Mouse (Mus musculus) forebrain, embryonic 14.5 days (tissue): ENCODE measurements at regions not wholly inside any gene's neighbourhood (a gene's known extent, or its start where the extent isn't known, plus 50 kb on each side); places are given as distances from the start of the nearest gene placed in this dataset.

ENCODE experiments used
- ATAC-seq: fragments of 200-750 bp; cut with Nextera tagmentation; 2 replicates; pipeline ENCODE4 v1.8.0; 2017; ENCODE audit warnings: mild to moderate bottlenecking, moderate library complexity
- DNase-seq: peaks from one replicate; pipeline ENCODE4 v3.0.0-alpha.2; 2015; ENCODE audit warnings: low spot score
- H3K27ac ChIP-seq: fragments of 300-500 bp; sonication (generic); 2 replicates; pipeline ENCODE4 v1.5.1; 2014; ENCODE audit warnings: low read depth, mild to moderate bottlenecking, control low read depth, low read length, moderate library complexity
- H3K27me3 ChIP-seq: fragments of 300-500 bp; sonication (generic); replicated peaks from 2 replicates; pipeline ENCODE4 v1.6.1; 2014; ENCODE audit warnings: low read length, control low read depth, mixed read lengths; ENCODE audit not compliant: control insufficient read depth, insufficient read depth
- H3K36me3 ChIP-seq: fragments of 300-500 bp; sonication (generic); 2 replicates; pipeline ENCODE4 v1.6.1; 2014; ENCODE audit warnings: low read length, control low read depth; ENCODE audit not compliant: control insufficient read depth, insufficient read depth
- H3K4me1 ChIP-seq: fragments of 300-500 bp; sonication (generic); 2 replicates; pipeline ENCODE4 v1.6.1; 2014; ENCODE audit warnings: antibody characterized with exemption, low read length, control low read depth; ENCODE audit not compliant: control insufficient read depth, insufficient read depth
- H3K4me2 ChIP-seq: fragments of 300-500 bp; sonication (generic); 2 replicates; pipeline ENCODE4 v1.6.1; 2014; ENCODE audit warnings: mild to moderate bottlenecking, control low read depth, low read length
- H3K4me3 ChIP-seq: fragments of 300-500 bp; sonication (generic); 2 replicates; pipeline ENCODE4 v1.5.1; 2014; ENCODE audit warnings: low read depth, low read length, control low read depth
- H3K9ac ChIP-seq: fragments of 300-500 bp; sonication (generic); 2 replicates; pipeline ENCODE4 v1.6.1; 2014; ENCODE audit warnings: mild to moderate bottlenecking, low read length, control low read depth, moderate library complexity
- H3K9me3 ChIP-seq: fragments of 300-500 bp; sonication (generic); replicated peaks from 2 replicates; pipeline ENCODE4 v1.6.1; 2016; ENCODE audit warnings: low read length, control low read depth, mixed read lengths; ENCODE audit not compliant: control insufficient read depth
- WGBS: fragments of 180-500 bp; shearing (Covaris S2); extraction: QIAGEN DNeasy Blood & Tissue Kit; methylation state at CpG from one replicate; pipeline ENCODE4 v1.1.7; 2014; 5-methylcytosine and 5-hydroxymethylcytosine counted together

- Histone ChIP-seq H3K4me3 (no peak overlapping the region), H3K4me2 (no peak overlapping the region), H3K27me3 (no peaks in the 10 kb centered on the region), H3K27ac (peak overlapping the region; percentile 62), H3K4me1 (no peaks in the 10 kb centered on the region), H3K36me3 (no peaks in the 10 kb centered on the region), H3K9me3 (no peaks in the 10 kb centered on the region), H3K9ac (no peak overlapping the region)
- DNase-seq (peak; percentile 73), ATAC-seq (peak; percentile 91)
- WGBS: 58% methylated on average over 6 of the region's 6 CpGs
Observed at GRCm38 (mm10) chr7:72592110-72592509, 285.7 kb upstream of the Mctp2 start.

- no peak overlapping the region for H3K4me2 ChIP-seq
- no peak overlapping the region for H3K4me3 ChIP-seq
- H3K9ac ChIP-seq: no peak overlapping the region
- peak; percentile 86 for DNase-seq
- no peaks in the 10 kb centered on the region for H3K27me3 ChIP-seq
- H3K4me1 ChIP-seq: no peaks in the 10 kb centered on the region
- no peaks in the 10 kb centered on the region for H3K36me3 ChIP-seq
- peak overlapping the region; percentile 62 for H3K27ac ChIP-seq
- ATAC-seq: peak; percentile 92
- 50% methylated on average over 3 of the region's 3 CpGs for WGBS
- H3K9me3 ChIP-seq: no peaks in the 10 kb centered on the region
Observed at GRCm38 (mm10) chr7:72592649-72593048, 286.2 kb upstream of the Mctp2 start.

- H3K4me3 ChIP-seq: no peak overlapping the region
- H3K9ac ChIP-seq: no peak overlapping the region
- H3K36me3 ChIP-seq: no peaks in the 10 kb centered on the region
- H3K4me1 ChIP-seq: no peaks in the 10 kb centered on the region
- H3K4me2 ChIP-seq: no peak overlapping the region
- no peaks in the 10 kb centered on the region for H3K9me3 ChIP-seq
- no peak overlapping the region for H3K27ac ChIP-seq
- H3K27me3 ChIP-seq: no peaks in the 10 kb centered on the region
- WGBS: 62% methylated on average over 1 of the region's 1 CpGs
- ATAC-seq (no peak), DNase-seq (peak; percentile 55)
Observed at GRCm38 (mm10) chr7:72593259-72593658, 286.9 kb upstream of the Mctp2 start.

- WGBS: 90% methylated on average over 1 of the region's 1 CpGs
- Histone ChIP-seq H3K9me3 (no peaks in the 10 kb centered on the region), H3K4me3 (no peak overlapping the region), H3K4me2 (no peak overlapping the region), H3K36me3 (no peaks in the 10 kb centered on the region), H3K27ac (no peak overlapping the region), H3K9ac (no peak overlapping the region), H3K27me3 (no peaks in the 10 kb centered on the region), H3K4me1 (no peaks in the 10 kb centered on the region)
- ATAC-seq (no peak), DNase-seq (no peak)
Observed at GRCm38 (mm10) chr7:72594741-72595140, 288.3 kb upstream of the Mctp2 start.

GRCm38 (mm10) chr7:72596985-72597384, 290.6 kb upstream of the Mctp2 start:
- H3K27ac ChIP-seq: no peak overlapping the region
- H3K9ac ChIP-seq: no peak overlapping the region
- DNase-seq: peak; percentile 21
- H3K9me3 ChIP-seq: no peaks in the 10 kb centered on the region
- no peaks in the 10 kb centered on the region for H3K36me3 ChIP-seq
- H3K4me3 ChIP-seq: no peak overlapping the region
- no peak overlapping the region for H3K4me2 ChIP-seq
- peaks cover 2% of the 10 kb centered on the region; the same call in 1 of the 2 replicates for H3K4me1 ChIP-seq
- H3K27me3 ChIP-seq: no peaks in the 10 kb centered on the region
- no peak for ATAC-seq

- peak; percentile 83 for DNase-seq
- no peak overlapping the region for H3K27ac ChIP-seq
- no peaks in the 10 kb centered on the region for H3K27me3 ChIP-seq
- H3K4me3 ChIP-seq: no peak overlapping the region
- peak; percentile 92 for ATAC-seq
- no peaks in the 10 kb centered on the region for H3K36me3 ChIP-seq
- no peak overlapping the region for H3K4me2 ChIP-seq
- WGBS: 13% methylated on average over 8 of the region's 8 CpGs
- peaks cover 3% of the 10 kb centered on the region; the same call in 1 of the 2 replicates for H3K4me1 ChIP-seq
- H3K9ac ChIP-seq: no peak overlapping the region
- H3K9me3 ChIP-seq: no peaks in the 10 kb centered on the region
Observed at GRCm38 (mm10) chr7:72601933-72602332, 295.5 kb upstream of the Mctp2 start.

- no peaks in the 10 kb centered on the region for H3K9me3 ChIP-seq
- no peaks in the 10 kb centered on the region for H3K4me1 ChIP-seq
- no peaks in the 10 kb centered on the region for H3K36me3 ChIP-seq
- no peak overlapping the region for H3K9ac ChIP-seq
- ATAC-seq (no peak), DNase-seq (no peak)
- 96% methylated on average over 3 of the region's 3 CpGs for WGBS
- H3K4me2 ChIP-seq: no peak overlapping the region
- H3K4me3 ChIP-seq: no peak overlapping the region
- no peak overlapping the region for H3K27ac ChIP-seq
- no peaks in the 10 kb centered on the region for H3K27me3 ChIP-seq
Observed at GRCm38 (mm10) chr7:72609791-72610190, 303.4 kb upstream of the Mctp2 start.

- 74% methylated on average over 4 of the region's 4 CpGs for WGBS
- no peak for DNase-seq
Observed at GRCm38 (mm10) chr7:72615232-72615631, 308.8 kb upstream of the Mctp2 start.

GRCm38 (mm10) chr7:72627369-72627768, 321.0 kb upstream of the Mctp2 start:
- H3K4me2 ChIP-seq: no peak overlapping the region
- 10% methylated on average over 4 of the region's 4 CpGs for WGBS
- ATAC-seq (peak; percentile 50; the same call in 1 of the 2 replicates), DNase-seq (peak; percentile 59)
- H3K36me3 ChIP-seq: no peaks in the 10 kb centered on the region
- no peaks in the 10 kb centered on the region for H3K9me3 ChIP-seq
- no peaks in the 10 kb centered on the region for H3K27me3 ChIP-seq
- H3K4me1 ChIP-seq: peaks cover 5% of the 10 kb centered on the region; the same call in 1 of the 2 replicates
- no peak overlapping the region for H3K9ac ChIP-seq
- no peak overlapping the region for H3K4me3 ChIP-seq
- no peak overlapping the region for H3K27ac ChIP-seq

More at GRCm38 (mm10) chr7:72615232-72615631, 308.8 kb upstream of the Mctp2 start:
- Histone ChIP-seq H3K36me3 (no peaks in the 10 kb centered on the region), H3K27me3 (no peaks in the 10 kb centered on the region), H3K4me2 (no peak overlapping the region), H3K9ac (no peak overlapping the region), H3K4me1 (no peaks in the 10 kb centered on the region), H3K4me3 (no peak overlapping the region), H3K27ac (no peak overlapping the region), H3K9me3 (no peaks in the 10 kb centered on the region)
- ATAC-seq: no peak
